In genomic region chr2:83699324-83699723, GRCm38 (mm10) we compare ENCODE assay signal across 26 mouse cellular contexts. TPM values are rescaled to one million over a fixed set of nuclear protein-coding genes. Genes with fewer than 3 reads are reported as not detected.
DNase-seq lines count a peak whose midpoint lies in the region; ATAC-seq and TF ChIP-seq lines count a peak whose summit lies in the region.
"Had no signal": no experiment of that assay in that cellular context is flagged by ENCODE, and none has a peak within 500 bp of the region (broad histone marks: within the 10 kb centered on the region; RNA-seq: fewer than 3 reads in every experiment).

No protein-coding gene starts in this region.

- H3K4me3 ChIP-seq in liver, embryonic 12.5 days: no peak overlapping the region
- H3K4me3 ChIP-seq in liver, embryonic 11.5 days (ENCODE audit: low read depth, low read length): no peak overlapping the region
- no peak overlapping the region for H3K4me3 ChIP-seq in heart, adult 2 months
- H3K4me3 ChIP-seq: embryonic facial prominence, embryonic 13.5 days; hindbrain, embryonic 10.5 days; hindbrain, embryonic 15.5 days; limb, embryonic 13.5 days; midbrain, embryonic 12.5 days; neural tube, embryonic 13.5 days had no signal

- no peaks in the 10 kb centered on the region for H3K79me2 ChIP-seq in heart, adult 2 months (replicated peaks; ENCODE audit: control insufficient read depth, insufficient read depth, low read length)

- H3K36me3 ChIP-seq in liver, embryonic 12.5 days: no peaks in the 10 kb centered on the region
- H3K36me3 ChIP-seq in liver, embryonic 11.5 days (ENCODE audit: control insufficient read depth, insufficient read depth, low read length): no peaks in the 10 kb centered on the region
- H3K36me3 ChIP-seq in heart, adult 2 months (ENCODE audit: control insufficient read depth, insufficient read depth, low read length): no peaks in the 10 kb centered on the region
- H3K36me3 ChIP-seq: embryonic facial prominence, embryonic 13.5 days; hindbrain, embryonic 10.5 days; hindbrain, embryonic 15.5 days; limb, embryonic 13.5 days; midbrain, embryonic 12.5 days; neural tube, embryonic 13.5 days had no signal

- TF ChIP-seq EP300 in heart, adult 2 months (IDR thresholded peaks at IDR 0.05; ENCODE audit: insufficient read depth, low read depth, low read length): no peak

- peak; percentile 45 for DNase-seq in CD4-positive, CD25-positive, alpha-beta regulatory T cell, adult 2 months (ENCODE audit: low read depth, low spot score)
- no peak for DNase-seq in liver, embryonic 11.5 days (ENCODE audit: low spot score)
- peak; percentile 31 for DNase-seq in 3T3-L1 (ENCODE audit: low read depth, low spot score)
- peak; percentile 59 for DNase-seq in induced T-regulatory cell, adult 2 months (ENCODE audit: low read depth)
- DNase-seq in heart, adult 2 months: no peak
- DNase-seq: adrenal gland, postnatal 14 days; cerebellum, adult 11 months; cerebellum, adult 9-10 months; cerebellum, postnatal 36 days; forebrain, postnatal 0 days; heart, postnatal 14 days; kidney, adult 9 months; lung, embryonic 14.5 days; lung, postnatal 14 days; thymus, adult 18-20 months; thymus, postnatal 25 days had no signal

- H3K4me1 ChIP-seq in liver, embryonic 12.5 days: no peaks in the 10 kb centered on the region
- H3K4me1 ChIP-seq in liver, embryonic 11.5 days (replicated peaks; ENCODE audit: control insufficient read depth, insufficient read depth, low read length): no peaks in the 10 kb centered on the region; the same call in 1 of the 2 replicates
- no peaks in the 10 kb centered on the region for H3K4me1 ChIP-seq in heart, adult 2 months (ENCODE audit: control insufficient read depth, insufficient read depth, low read length)
- H3K4me1 ChIP-seq: embryonic facial prominence, embryonic 13.5 days; hindbrain, embryonic 10.5 days; hindbrain, embryonic 15.5 days; midbrain, embryonic 12.5 days; neural tube, embryonic 13.5 days had no signal

- H3K27ac ChIP-seq in liver, embryonic 12.5 days: no peak overlapping the region
- H3K27ac ChIP-seq in liver, embryonic 11.5 days (ENCODE audit: low read depth, low read length): no peak overlapping the region
- H3K27ac ChIP-seq in heart, adult 2 months: no peak overlapping the region
- H3K27ac ChIP-seq: embryonic facial prominence, embryonic 13.5 days; hindbrain, embryonic 10.5 days; hindbrain, embryonic 15.5 days; limb, embryonic 13.5 days; liver, embryonic 14.5 days; midbrain, embryonic 12.5 days; neural tube, embryonic 13.5 days had no signal

- H3K27me3 ChIP-seq in liver, embryonic 12.5 days (replicated peaks): no peaks in the 10 kb centered on the region
- H3K27me3 ChIP-seq in liver, embryonic 11.5 days (replicated peaks; ENCODE audit: control insufficient read depth, insufficient read depth, low read length): no peaks in the 10 kb centered on the region
- H3K27me3 ChIP-seq in heart, adult 2 months (ENCODE audit: control insufficient read depth, insufficient read depth, low read length): no peaks in the 10 kb centered on the region
- H3K27me3 ChIP-seq: embryonic facial prominence, embryonic 13.5 days; hindbrain, embryonic 15.5 days; limb, embryonic 13.5 days; midbrain, embryonic 12.5 days; neural tube, embryonic 13.5 days had no signal

- ATAC-seq in CD4-positive, CD25-positive, alpha-beta regulatory T cell, adult 4 months: no peak
- 0 out of 2 replicates have a peak, but pooled peaks have one; percentile 42 for ATAC-seq in liver, embryonic 12.5 days
- ATAC-seq in liver, embryonic 11.5 days (replicated peaks; ENCODE audit: low FRiP score): no peak
- ATAC-seq in erythroid progenitor cell, adult 5-6 weeks (replicated peaks; ENCODE audit: low FRiP score, poor library complexity, severe bottlenecking): no peak
- ATAC-seq: forebrain, postnatal 0 days had no signal

- TF ChIP-seq POLR2A in heart, adult 2 months (IDR thresholded peaks at IDR 0.05; ENCODE audit: insufficient read depth, low read depth, low read length): no peak

- intact Hi-C loops in heart, adult 2 months (cut with DNase I): loop anchor here (2.0 kb wide), 1 partner anchor 71 kb away; no protein-coding TSS in a partner anchor

- WGBS in liver, embryonic 12.5 days (ENCODE audit: insufficient replicate concordance): 32% methylated on average over 1 of the region's 1 CpGs
- WGBS in liver, embryonic 11.5 days: 50% methylated on average over 1 of the region's 1 CpGs
- WGBS in heart, adult 2 months: 41% methylated on average over 1 of the region's 1 CpGs

- TF ChIP-seq CTCF in heart, adult 2 months (IDR thresholded peaks at IDR 0.05): no peak

- no peaks in the 10 kb centered on the region for H3K9me3 ChIP-seq in liver, embryonic 12.5 days (replicated peaks)
- H3K9me3 ChIP-seq in liver, embryonic 11.5 days (ENCODE audit: control insufficient read depth, low read length): no peaks in the 10 kb centered on the region
- H3K9me3 ChIP-seq: embryonic facial prominence, embryonic 13.5 days; hindbrain, embryonic 10.5 days; hindbrain, embryonic 15.5 days; limb, embryonic 13.5 days; midbrain, embryonic 12.5 days; neural tube, embryonic 13.5 days had no signal

- no peak overlapping the region for H3K9ac ChIP-seq in liver, embryonic 12.5 days
- H3K9ac ChIP-seq in liver, embryonic 11.5 days (ENCODE audit: low read depth, low read length): no peak overlapping the region
- H3K9ac ChIP-seq in heart, adult 2 months (ENCODE audit: low read depth, low read length): no peak overlapping the region
- H3K9ac ChIP-seq: embryonic facial prominence, embryonic 13.5 days; forebrain, postnatal 0 days; hindbrain, embryonic 15.5 days; limb, embryonic 13.5 days; liver, embryonic 14.5 days; lung, embryonic 14.5 days; midbrain, embryonic 12.5 days; neural tube, embryonic 13.5 days had no signal

- no peak overlapping the region for H3K4me2 ChIP-seq in liver, embryonic 12.5 days
- no peak overlapping the region for H3K4me2 ChIP-seq in liver, embryonic 11.5 days
- H3K4me2 ChIP-seq: embryonic facial prominence, embryonic 13.5 days; hindbrain, embryonic 15.5 days; limb, embryonic 13.5 days; lung, embryonic 14.5 days; midbrain, embryonic 12.5 days; neural tube, embryonic 13.5 days had no signal

RNA-seq across cellular contexts. Expression of gene Itgav, which starts 24.9 kb away (rescaled TPM):
- 10 to 100 TPM; 46.8 to 71.6 TPM for polyA plus RNA-seq in CD4-positive, CD25-positive, alpha-beta regulatory T cell, adult 4 months (2017; shearing (Covaris generic))
- polyA plus RNA-seq in liver, embryonic 12.5 days (2016; fragmentation: Nextera tagmentation; extraction: Ambion mirVana): 22.7 and 24.5 TPM in 2 replicates
- 34.3 and 38.3 TPM in 2 replicates for polyA plus RNA-seq in liver, embryonic 11.5 days (2014; fragmentation: Nextera tagmentation; extraction: Ambion mirVana)
- 10 to 100 TPM; 32.9 to 38.5 TPM for total RNA-seq in heart, adult 2 months (2021)
- 14.2 and 20.7 TPM in 2 replicates for polyA plus RNA-seq in heart, adult 2 months (2012; rRNA removed)
- total RNA-seq in erythroid progenitor cell, adult 5-6 weeks (2015; ENCODE audit: low replicate concordance): 2.9 and 9.0 TPM in 2 replicates
- 5.3 and 23.5 TPM in 2 replicates for total RNA-seq in erythroid progenitor cell, adult 5-6 weeks (2017; ENCODE audit: low replicate concordance)

RNA-seq across cellular contexts. Expression of gene Zc3h15, which starts 55.1 kb away (rescaled TPM):
- 100 to 1,000 TPM in 1 of 2 experiments, 10 to 100 TPM in 1; 83.6 to 124 TPM for polyA plus RNA-seq in CD4-positive, CD25-positive, alpha-beta regulatory T cell, adult 4 months (2017; shearing (Covaris generic))
- 82.7 and 94.3 TPM in 2 replicates for polyA plus RNA-seq in liver, embryonic 12.5 days (2016; fragmentation: Nextera tagmentation; extraction: Ambion mirVana)
- 122 and 126 TPM in 2 replicates for polyA plus RNA-seq in liver, embryonic 11.5 days (2014; fragmentation: Nextera tagmentation; extraction: Ambion mirVana)
- 10 to 100 TPM; 51.8 to 53.5 TPM for total RNA-seq in heart, adult 2 months (2021)
- polyA plus RNA-seq in heart, adult 2 months (2012; rRNA removed): 13.8 and 28.0 TPM in 2 replicates
- 63.1 and 106 TPM in 2 replicates for total RNA-seq in erythroid progenitor cell, adult 5-6 weeks (2015; ENCODE audit: low replicate concordance)
- 63.5 and 74.7 TPM in 2 replicates for total RNA-seq in erythroid progenitor cell, adult 5-6 weeks (2017; ENCODE audit: low replicate concordance)

Comparison
In these comparisons a context has a peak if more than half of its experiments do, and no peak if none do; other contexts are left out.
1. DNase-seq: peak in CD4-positive, CD25-positive, alpha-beta regulatory T cell, adult 2 months (single experiment), 3T3-L1 (single experiment) and induced T-regulatory cell, adult 2 months (single experiment); none in liver, embryonic 11.5 days (single experiment) and heart, adult 2 months (0 of 2).